Mouse (Mus musculus) neural tube, embryonic 11.5 days (tissue): ENCODE data around the gene Ddo. TPM values are rescaled to one million over a fixed set of nuclear protein-coding genes. Genes with fewer than 3 reads are reported as not detected.

Experiments
- ATAC-seq: fragments of 200-750 bp; cut with Nextera tagmentation; 2 replicates; pipeline ENCODE4 v1.8.0; 2017; ENCODE audit warnings: moderate number of reproducible peaks, mild to moderate bottlenecking, moderate TSS enrichment, moderate library complexity; ENCODE audit not compliant: insufficient read depth, low FRiP score, low TSS enrichment
- DNase-seq: peaks from one replicate; pipeline ENCODE4 v3.0.0-alpha.2; 2015; ENCODE audit warnings: low spot score
- H3K27ac ChIP-seq: fragments of 300-500 bp; sonication (generic); 2 replicates; pipeline ENCODE4 v1.5.1; 2014; ENCODE audit warnings: low read depth, mild to moderate bottlenecking, low read length
- H3K27me3 ChIP-seq: fragments of 300-500 bp; sonication (generic); 2 replicates; pipeline ENCODE4 v1.6.1; 2014; ENCODE audit warnings: mild to moderate bottlenecking, low read length, mixed read lengths; ENCODE audit not compliant: control insufficient read depth, insufficient read depth
- H3K36me3 ChIP-seq: fragments of 300-500 bp; sonication (generic); 2 replicates; pipeline ENCODE4 v1.6.1; 2014; ENCODE audit warnings: mild to moderate bottlenecking, low read length, moderate library complexity, mixed read lengths; ENCODE audit not compliant: control insufficient read depth, insufficient read depth
- H3K4me1 ChIP-seq: fragments of 300-500 bp; sonication (generic); 2 replicates; pipeline ENCODE4 v1.6.1; 2014; ENCODE audit warnings: low read length, mixed read lengths; ENCODE audit not compliant: control insufficient read depth, insufficient read depth
- H3K4me2 ChIP-seq: fragments of 300-500 bp; sonication (generic); 2 replicates; pipeline ENCODE4 v1.6.1; 2014; ENCODE audit warnings: low read depth, mild to moderate bottlenecking, moderate library complexity
- H3K4me3 ChIP-seq: fragments of 300-500 bp; sonication (generic); 2 replicates; pipeline ENCODE4 v1.5.1; 2014; ENCODE audit warnings: low read depth, low read length
- H3K9ac ChIP-seq: fragments of 300-500 bp; sonication (generic); 2 replicates; pipeline ENCODE4 v1.6.1; 2014; ENCODE audit warnings: mild to moderate bottlenecking, low read length
- H3K9me3 ChIP-seq: fragments of 300-500 bp; sonication (generic); 2 replicates; pipeline ENCODE4 v1.6.1; 2016; ENCODE audit warnings: low read length; ENCODE audit not compliant: control insufficient read depth
- WGBS: fragments of 180-500 bp; shearing (Covaris S2); extraction: QIAGEN DNeasy Blood & Tissue Kit; methylation state at CpG from one replicate; pipeline ENCODE4 v1.1.7; 2014; 5-methylcytosine and 5-hydroxymethylcytosine counted together
- polyA plus RNA-seq: library from polyadenylated mRNA; unstranded; fragments of >200 nt; fragmentation: Nextera tagmentation; extraction: Ambion mirVana; gene quantifications from 2 replicates; pipeline ENCODE4 v1.2.1, GENCODE M21; 2014

Gene Ddo
- polyA plus RNA-seq, 1 experiment from 2014 or later, result 0.13 TPM

DNA sequence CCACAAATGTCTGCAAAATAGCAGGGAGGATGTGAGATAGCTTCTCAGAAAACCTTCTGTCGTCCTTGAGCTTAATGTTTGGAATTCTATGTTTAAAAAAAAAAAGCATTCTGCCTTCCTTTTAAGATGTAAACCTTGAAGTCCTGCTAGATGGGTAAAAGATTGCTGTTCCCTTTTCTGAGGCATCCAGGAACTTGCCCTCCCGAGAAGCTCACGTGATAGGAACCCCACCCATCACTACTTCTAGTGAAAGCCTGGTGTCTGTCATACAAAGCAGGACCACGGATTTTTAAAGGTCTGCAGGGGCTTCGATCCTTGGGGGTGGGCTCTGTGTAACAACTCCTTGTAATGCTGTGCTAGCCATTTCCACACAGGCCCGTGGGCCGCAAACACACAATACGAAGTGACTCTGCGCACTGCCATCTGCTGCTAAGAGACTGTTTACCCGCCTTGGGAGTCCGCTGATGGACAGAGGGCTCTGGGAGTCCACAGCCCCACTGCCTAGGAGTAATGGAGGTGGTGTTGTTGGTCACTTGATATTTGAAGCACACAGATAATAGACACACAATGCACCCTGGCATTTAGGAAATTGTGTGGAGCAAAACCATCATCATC, 96.6 kb downstream of the Ddo start:
- Histone ChIP-seq H3K36me3 (no peaks in the 10 kb centered on the region), H3K4me1 (peaks cover 12% of the 10 kb centered on the region), H3K27me3 (no peaks in the 10 kb centered on the region), H3K4me2 (no peak overlapping the region), H3K9me3 (no peaks in the 10 kb centered on the region), H3K4me3 (no peak overlapping the region), H3K9ac (no peak overlapping the region), H3K27ac (no peak overlapping the region)
- no peak for ATAC-seq
- WGBS, result 72% methylated on average over 11 of the region's 11 CpGs
- DNase-seq, result no peak

DNA sequence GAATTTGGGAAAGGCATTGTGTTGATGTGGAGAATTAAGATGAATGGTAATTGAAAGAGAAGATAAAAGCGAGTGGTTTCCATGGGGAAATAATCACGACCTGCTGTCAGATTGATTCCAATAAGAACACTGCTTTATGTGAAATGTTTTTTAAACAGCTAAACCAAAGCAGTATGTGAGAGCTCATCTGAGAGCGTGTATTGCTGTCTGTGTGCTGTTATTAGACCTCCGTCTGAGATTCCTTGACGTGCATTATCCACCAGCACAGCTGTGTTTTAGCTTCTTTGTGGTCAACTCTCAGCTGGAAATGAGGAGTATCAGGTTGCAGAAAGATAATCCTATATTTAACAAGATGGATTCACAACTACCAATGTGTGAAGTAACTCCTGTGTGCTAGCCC, 97.2 kb downstream of the Ddo start:
- no peak overlapping the region for H3K27ac ChIP-seq
- DNase-seq (peak; percentile 19), ATAC-seq (no peak)

GRCm38 (mm10) chr10:40730200-40730599, 100.4 kb downstream of the Ddo start:
- Histone ChIP-seq H3K9me3 (no peaks in the 10 kb centered on the region), H3K4me1 (peaks cover 5% of the 10 kb centered on the region; the same call in 1 of the 2 replicates), H3K4me2 (no peak overlapping the region), H3K4me3 (no peak overlapping the region), H3K27me3 (no peaks in the 10 kb centered on the region), H3K9ac (no peak overlapping the region), H3K36me3 (no peaks in the 10 kb centered on the region), H3K27ac (no peak overlapping the region)
- 91% methylated on average over 5 of the region's 5 CpGs for WGBS
- ATAC-seq (no peak), DNase-seq (no peak)

More for the DNA sequence above, 97.2 kb downstream of the Ddo start:
- 50% methylated on average over 5 of the region's 5 CpGs for WGBS
- Histone ChIP-seq H3K4me1 (peaks cover 12% of the 10 kb centered on the region), H3K4me2 (no peak overlapping the region), H3K9me3 (no peaks in the 10 kb centered on the region), H3K36me3 (no peaks in the 10 kb centered on the region), H3K27me3 (no peaks in the 10 kb centered on the region), H3K9ac (no peak overlapping the region), H3K4me3 (no peak overlapping the region)

Other genes starting within 250 kb of the Ddo start
- not detected in 2 replicates for gene Slc22a16, start 59.7 kb upstream of the Ddo start, polyA plus RNA-seq
- gene Mettl24, start 53.3 kb downstream of the Ddo start, polyA plus RNA-seq, result 0.77 and 1.3 TPM in 2 replicates